Mouse (Mus musculus) spleen, postnatal 14 days (tissue): Measurements from ENCODE around the gene Nanog.

Source experiments
- DNase-seq, 2 experiments: peaks; one replicate each; pipeline ENCODE4 v3.0.0; 2021 to 2022; ENCODE audit warnings: low spot score in 2 of 2

Nanog gene

GRCm38 (mm10) chr6:122762480-122762879 lies 55.2 kb downstream of the Nanog start:
- DNase-seq: no peak

- no peak for DNase-seq
Measured at GRCm38 (mm10) chr6:122762952-122763700, 55.8 kb downstream of the Nanog start.

- no peak for DNase-seq
Measured at GRCm38 (mm10) chr6:122763844-122764445, 56.7 kb downstream of the Nanog start.
